Mouse (Mus musculus) activated CD4-positive, CD25-positive, alpha-beta regulatory T cell, adult 9 weeks (primary cell): ENCODE measurements around the gene H2-Q7. TPM values are rescaled to one million over a fixed set of nuclear protein-coding genes. Genes with fewer than 3 reads are reported as not detected.

Experiments
- polyA plus RNA-seq: library from polyadenylated mRNA; unstranded; fragments of 100-300 nt; shearing (Covaris generic); gene quantifications from one replicate; pipeline ENCODE4 v1.2.1, GENCODE M21; 2017

The H2-Q7 gene
- polyA plus RNA-seq = 2,993 TPM

DNA sequence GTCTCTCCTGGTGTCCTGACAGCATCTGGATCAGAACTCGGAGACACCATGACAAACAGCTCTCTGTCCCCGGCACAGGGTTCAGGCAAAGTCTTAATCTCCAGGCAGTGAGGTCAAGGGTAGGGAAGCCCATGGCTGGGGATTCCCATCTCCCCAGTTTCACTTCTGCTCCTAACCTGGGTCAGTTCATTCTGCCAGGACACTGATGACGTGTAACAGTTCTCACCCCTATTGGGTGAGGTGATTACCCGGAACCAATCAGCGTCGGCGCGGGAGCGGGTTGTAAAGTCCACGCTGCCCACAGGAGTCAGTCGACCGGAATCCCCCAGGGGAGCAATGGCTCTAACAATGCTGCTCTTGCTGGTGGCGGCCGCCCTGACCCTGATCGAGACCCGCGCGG, at the start of gene H2-Q7:
Gene H2-Q7 (plus strand): TSS at position 271 of the 400 bp plus-strand sequence.

GRCm38 (mm10) chr17:35424624-35425416, 14.1 kb upstream of the H2-Q7 start, which contains the start of gene H2-Q6:
Gene H2-Q6 (plus strand): TSS chr17:35424850.

DNA sequence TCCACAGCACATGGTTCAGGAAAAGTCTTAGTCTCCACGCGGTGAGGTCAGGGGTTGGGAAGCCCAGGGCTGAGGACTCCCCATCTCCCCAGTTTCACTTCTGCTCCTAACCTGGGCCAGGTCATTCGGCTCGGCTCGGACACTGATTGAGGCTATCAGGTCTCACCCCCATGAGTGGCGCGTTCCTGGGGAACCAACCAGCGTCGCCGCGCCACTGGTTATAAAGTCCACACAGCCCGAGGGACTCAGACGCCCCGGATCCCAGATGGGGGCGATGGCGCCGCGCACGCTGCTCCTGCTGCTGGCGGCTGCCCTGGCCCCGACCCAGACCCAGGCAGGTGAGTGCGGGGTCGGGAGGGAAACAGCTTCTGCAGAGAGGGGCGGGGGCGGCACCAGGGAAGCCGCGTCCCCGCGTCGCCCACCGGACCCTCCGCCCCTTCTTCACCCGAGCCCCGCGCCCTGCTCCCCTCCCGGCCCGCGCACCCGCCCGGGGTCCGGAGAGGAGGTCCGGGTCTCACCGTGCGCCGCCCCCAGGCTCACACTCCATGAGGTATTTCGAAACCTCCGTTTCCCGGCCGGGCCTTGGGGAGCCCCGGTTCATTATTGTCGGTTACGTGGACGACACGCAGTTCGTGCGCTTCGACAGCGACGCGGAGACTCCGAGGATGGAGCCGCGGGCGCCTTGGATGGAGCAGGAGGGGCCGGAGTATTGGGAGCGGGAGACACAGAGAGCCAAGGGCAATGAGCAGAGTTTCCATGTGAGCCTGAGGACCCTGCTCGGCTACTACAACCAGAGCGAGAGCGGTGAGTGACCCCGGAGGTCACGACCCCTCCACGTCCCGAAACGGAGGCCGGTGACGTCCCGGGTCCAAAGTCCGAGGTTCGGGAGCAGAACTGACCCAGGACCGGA, 31.1 kb downstream of the H2-Q7 start, which contains the start of gene H2-Q10:
Gene H2-Q10 (plus strand): TSS at position 248 of the 910 bp plus-strand sequence.

Other genes with a start within 250 kb of the H2-Q7 start
- gene Ltb, start 244.7 kb upstream of the H2-Q7 start, polyA plus RNA-seq = 1,484 TPM
- 56.7 TPM for gene Tnf, start 237.1 kb upstream of the H2-Q7 start, polyA plus RNA-seq
- gene Lta, start 233.8 kb upstream of the H2-Q7 start, polyA plus RNA-seq = 152 TPM
- 1.6 TPM for gene Gm16181, start 218.3 kb upstream of the H2-Q7 start, polyA plus RNA-seq
- 6.4 TPM for gene Atp6v1g2, start 205.5 kb upstream of the H2-Q7 start, polyA plus RNA-seq
- 16.8 TPM for gene Nfkbil1, start 203.4 kb upstream of the H2-Q7 start, polyA plus RNA-seq
- gene Ddx39b, start 197.4 kb upstream of the H2-Q7 start, polyA plus RNA-seq = 296 TPM
- gene H2-D1, start 176.4 kb upstream of the H2-Q7 start, polyA plus RNA-seq = 6,634 TPM
- 0.20 TPM for gene H2-Q1, start 118.8 kb upstream of the H2-Q7 start, polyA plus RNA-seq
- gene H2-Q2, start 96.9 kb upstream of the H2-Q7 start, polyA plus RNA-seq = 21.3 TPM
- 49.6 TPM for gene H2-Q4, start 59.5 kb upstream of the H2-Q7 start, polyA plus RNA-seq
- 973 TPM for gene H2-Q6, start 14.3 kb upstream of the H2-Q7 start, polyA plus RNA-seq
- gene H2-Q10, start 30.9 kb downstream of the H2-Q7 start, polyA plus RNA-seq = 30.2 TPM
- not detected for gene Pou5f1, start 66.9 kb downstream of the H2-Q7 start, polyA plus RNA-seq
- 21.5 TPM for gene Tcf19, start 77.7 kb downstream of the H2-Q7 start, polyA plus RNA-seq
- gene Cchcr1, start 77.9 kb downstream of the H2-Q7 start, polyA plus RNA-seq = 17.8 TPM
- gene Psors1c2, start 94.0 kb downstream of the H2-Q7 start, polyA plus RNA-seq = not detected
- not detected for gene Cdsn, start 113.0 kb downstream of the H2-Q7 start, polyA plus RNA-seq
- not detected for gene 2300002M23Rik, start 128.3 kb downstream of the H2-Q7 start, polyA plus RNA-seq
- gene Sfta2, start 162.4 kb downstream of the H2-Q7 start, polyA plus RNA-seq = not detected
- gene Gm9573, start 187.5 kb downstream of the H2-Q7 start, polyA plus RNA-seq = not detected
- 0.21 TPM for gene Mucl3, start 204.5 kb downstream of the H2-Q7 start, polyA plus RNA-seq
- 35.4 TPM for gene Vars2, start 228.4 kb downstream of the H2-Q7 start, polyA plus RNA-seq
- gene Gtf2h4, start 234.6 kb downstream of the H2-Q7 start, polyA plus RNA-seq = 29.3 TPM